Mouse (Mus musculus) myocyte (in vitro differentiated cells): ENCODE results near the gene Crip1. TPM values are rescaled to one million over a fixed set of nuclear protein-coding genes. Genes with fewer than 3 reads are reported as not detected.

Experiments
- H3K27me3 ChIP-seq: one replicate; pipeline ENCODE4 v1.6.1; 2011; ENCODE audit not compliant: control insufficient read depth, insufficient read depth, insufficient read length
- H3K36me3 ChIP-seq: one replicate; pipeline ENCODE4 v1.6.1; 2011; ENCODE audit not compliant: control insufficient read depth, insufficient read depth
- H3K4me2 ChIP-seq: one replicate; pipeline ENCODE4 v1.6.1; 2011; ENCODE audit warnings: low read depth, control low read depth
- H3K4me3 ChIP-seq: one replicate; pipeline ENCODE4 v1.5.1; 2011; ENCODE audit warnings: mild to moderate bottlenecking, control low read depth, moderate library complexity
- H3K79me2 ChIP-seq: one replicate; pipeline ENCODE4 v1.6.1; 2011; ENCODE audit not compliant: control insufficient read depth, insufficient read depth
- H3ac ChIP-seq: one replicate; pipeline ENCODE4 v1.6.1; 2011; ENCODE audit not compliant: control insufficient read depth, insufficient read length
- CEBPB ChIP-seq: IDR thresholded peaks from 2 replicates; pipeline ENCODE4 v1.6.1; 2011; ENCODE audit warnings: mild to moderate bottlenecking, moderate library complexity; ENCODE audit not compliant: poor library complexity, insufficient read depth, severe bottlenecking
- E2F4 ChIP-seq: IDR thresholded peaks from one replicate; pipeline ENCODE4 v1.6.1; 2011; ENCODE audit warnings: mild to moderate bottlenecking, control low read depth, moderate library complexity; ENCODE audit not compliant: insufficient read depth
- MAX ChIP-seq: IDR thresholded peaks from one replicate; pipeline ENCODE4 v1.6.1; 2011; ENCODE audit warnings: low read depth, mild to moderate bottlenecking, control low read depth
- MYOD1 ChIP-seq, 3 experiments: IDR thresholded peaks; one replicate each; pipeline ENCODE4 v1.6.1; 2011; ENCODE audit warnings: control low read depth in 2 of 3, low read depth in 2 of 3, mild to moderate bottlenecking in 2 of 3, moderate library complexity in 1 of 3; ENCODE audit not compliant: insufficient read length in 2 of 3, control insufficient read depth in 1 of 3
- MYOG ChIP-seq, 3 experiments: IDR thresholded peaks; one replicate each; pipeline ENCODE4 v1.6.1; 2011; ENCODE audit warnings: control low read depth in 2 of 3, low read depth in 2 of 3, mild to moderate bottlenecking in 2 of 3; ENCODE audit not compliant: insufficient read length in 2 of 3, control insufficient read depth in 1 of 3, insufficient read depth in 1 of 3
- POLR2A ChIP-seq: IDR thresholded peaks from one replicate; pipeline ENCODE4 v1.6.1; 2011; ENCODE audit warnings: low read depth, mild to moderate bottlenecking, control low read depth, moderate library complexity; ENCODE audit not compliant: insufficient read length
- POLR2AphosphoS2 ChIP-seq: IDR thresholded peaks from one replicate; pipeline ENCODE4 v1.6.1; 2011; ENCODE audit warnings: low read depth, control low read depth; ENCODE audit not compliant: insufficient read length
- REST ChIP-seq: IDR thresholded peaks from one replicate; pipeline ENCODE4 v1.6.1; 2011; ENCODE audit warnings: mild to moderate bottlenecking, control low read depth, moderate library complexity; ENCODE audit not compliant: insufficient read depth, insufficient read length
- SRF ChIP-seq: IDR thresholded peaks from one replicate; pipeline ENCODE4 v1.6.1; 2011; ENCODE audit warnings: low read depth; ENCODE audit not compliant: control insufficient read depth, insufficient read length
- TCF12 ChIP-seq: IDR thresholded peaks from one replicate; pipeline ENCODE4 v1.6.1; 2011; ENCODE audit warnings: mild to moderate bottlenecking, control low read depth; ENCODE audit not compliant: poor library complexity, insufficient read depth, severe bottlenecking
- TCF3 ChIP-seq: IDR thresholded peaks from one replicate; pipeline ENCODE4 v1.6.1; 2011; ENCODE audit warnings: low read depth, control low read depth; ENCODE audit not compliant: insufficient read length
- USF1 ChIP-seq: IDR thresholded peaks from one replicate; pipeline ENCODE4 v1.6.1; 2011; ENCODE audit warnings: low read depth, mild to moderate bottlenecking, control low read depth, moderate library complexity
- polyA plus RNA-seq: library from polyadenylated mRNA; unstranded; fragments of >200 nt; fragmentation: generic; extraction: Trizol; gene quantifications from one replicate; pipeline ENCODE4 v1.2.1, GENCODE M21; 2012; ENCODE audit warnings: missing spikeins

Crip1 gene
- polyA plus RNA-seq, 1 experiment, result 1,677 TPM

- Histone ChIP-seq H3K4me2 (no peak overlapping the region), H3K79me2 (peaks cover 17% of the 10 kb centered on the region), H3K27me3 (no peaks in the 10 kb centered on the region), H3K36me3 (peaks cover 26% of the 10 kb centered on the region), H3ac (no peak overlapping the region), H3K4me3 (no peak overlapping the region)
- TF ChIP-seq TCF12, result no peak
- TF ChIP-seq MYOD1 (IDR thresholded peaks at IDR 0.05; ENCODE audit: control insufficient read depth in 1 of 3, insufficient read length in 2 of 3, low read depth in 2 of 3), result no peak
- no peak for TF ChIP-seq REST
- TF ChIP-seq CEBPB, result no peak
- no peak for TF ChIP-seq USF1
- TF ChIP-seq MYOG (IDR thresholded peaks at IDR 0.05; ENCODE audit: control insufficient read depth in 1 of 3, insufficient read depth in 1 of 3, insufficient read length in 2 of 3, low read depth in 2 of 3), result no peak
- no peak for TF ChIP-seq POLR2A
- no peak for TF ChIP-seq TCF3
- no peak for TF ChIP-seq MAX
- no peak for TF ChIP-seq SRF
- TF ChIP-seq E2F4, result no peak
- TF ChIP-seq POLR2AphosphoS2, result no peak
Observed at GRCm38 (mm10) chr12:113114856-113115538, 31.1 kb upstream of the Crip1 start.

GRCm38 (mm10) chr12:113119516-113120410 is 26.4 kb upstream of the Crip1 start:
- no peaks in the 10 kb centered on the region for H3K79me2 ChIP-seq
- peaks cover 21% of the 10 kb centered on the region for H3K36me3 ChIP-seq
- H3K4me3 ChIP-seq, result no peak overlapping the region
- no peak overlapping the region for H3ac ChIP-seq
- TF ChIP-seq POLR2AphosphoS2, result no peak
- TF ChIP-seq MYOD1 (IDR thresholded peaks at IDR 0.05; ENCODE audit: control insufficient read depth in 1 of 3, insufficient read length in 2 of 3, low read depth in 2 of 3), result no peak
- no peak for TF ChIP-seq USF1
- no peak for TF ChIP-seq SRF
- TF ChIP-seq REST, result no peak
- TF ChIP-seq TCF12, result no peak
- TF ChIP-seq POLR2A, result no peak
- no peak for TF ChIP-seq E2F4
- TF ChIP-seq MAX, result no peak
- no peak for TF ChIP-seq MYOG (IDR thresholded peaks at IDR 0.05; ENCODE audit: control insufficient read depth in 1 of 3, insufficient read depth in 1 of 3, insufficient read length in 2 of 3, low read depth in 2 of 3)
- no peak for TF ChIP-seq TCF3
- no peak for TF ChIP-seq CEBPB
- H3K27me3 ChIP-seq, result no peaks in the 10 kb centered on the region
- H3K4me2 ChIP-seq, result no peak overlapping the region

- no peak for TF ChIP-seq MYOG (IDR thresholded peaks at IDR 0.05; ENCODE audit: control insufficient read depth in 1 of 3, insufficient read depth in 1 of 3, insufficient read length in 2 of 3, low read depth in 2 of 3)
- no peak for TF ChIP-seq TCF12
- TF ChIP-seq POLR2A, result no peak
Observed at GRCm38 (mm10) chr12:113124726-113125125, 21.4 kb upstream of the Crip1 start.

GRCm38 (mm10) chr12:113130732-113131131 is 15.4 kb upstream of the Crip1 start:
- peaks cover 14% of the 10 kb centered on the region for H3K36me3 ChIP-seq
- no peak for TF ChIP-seq SRF
- no peak for TF ChIP-seq TCF12
- TF ChIP-seq REST, result no peak
- no peak for TF ChIP-seq MYOD1 (IDR thresholded peaks at IDR 0.05; ENCODE audit: control insufficient read depth in 1 of 3, insufficient read length in 2 of 3, low read depth in 2 of 3)
- no peak for TF ChIP-seq MAX
- TF ChIP-seq E2F4, result no peak
- TF ChIP-seq POLR2A, result no peak
- no peak for TF ChIP-seq CEBPB
- TF ChIP-seq MYOG (IDR thresholded peaks at IDR 0.05; ENCODE audit: control insufficient read depth in 1 of 3, insufficient read depth in 1 of 3, insufficient read length in 2 of 3, low read depth in 2 of 3), result no peak
- TF ChIP-seq POLR2AphosphoS2, result no peak
- TF ChIP-seq TCF3, result no peak
- no peak for TF ChIP-seq USF1
- no peaks in the 10 kb centered on the region for H3K79me2 ChIP-seq
- H3K27me3 ChIP-seq, result no peaks in the 10 kb centered on the region
- H3K4me2 ChIP-seq, result no peak overlapping the region
- H3K4me3 ChIP-seq, result no peak overlapping the region
- no peak overlapping the region for H3ac ChIP-seq

More at GRCm38 (mm10) chr12:113124726-113125125, 21.4 kb upstream of the Crip1 start:
- Histone ChIP-seq H3ac (no peak overlapping the region), H3K79me2 (no peaks in the 10 kb centered on the region), H3K4me2 (no peak overlapping the region), H3K36me3 (peaks cover 20% of the 10 kb centered on the region), H3K4me3 (no peak overlapping the region), H3K27me3 (no peaks in the 10 kb centered on the region)
